Mouse (Mus musculus): Measurements from ENCODE around the gene Kcnip3.

- TF ChIP-seq CTCF (IDR thresholded peaks at IDR 0.05; ENCODE audit: low read depth) (no peak), EP300 (optimal IDR thresholded peaks at IDR 0.05) (no peak)
These were observed 62.6 kb downstream of the Kcnip3 start for GRCm38 (mm10) chr2:127459341-127459740.
